Mouse (Mus musculus): ENCODE measurements at regions not wholly inside any gene's neighbourhood (a gene's known extent, or its start where the extent isn't known, plus 50 kb on each side); places are given as distances from the start of the nearest gene placed in this dataset.
"Not testable (repeated sequence)": the region's sequence is repeated elsewhere in the genome, so short reads cannot be mapped to it uniquely, and the experiment has no call there.

DNA sequence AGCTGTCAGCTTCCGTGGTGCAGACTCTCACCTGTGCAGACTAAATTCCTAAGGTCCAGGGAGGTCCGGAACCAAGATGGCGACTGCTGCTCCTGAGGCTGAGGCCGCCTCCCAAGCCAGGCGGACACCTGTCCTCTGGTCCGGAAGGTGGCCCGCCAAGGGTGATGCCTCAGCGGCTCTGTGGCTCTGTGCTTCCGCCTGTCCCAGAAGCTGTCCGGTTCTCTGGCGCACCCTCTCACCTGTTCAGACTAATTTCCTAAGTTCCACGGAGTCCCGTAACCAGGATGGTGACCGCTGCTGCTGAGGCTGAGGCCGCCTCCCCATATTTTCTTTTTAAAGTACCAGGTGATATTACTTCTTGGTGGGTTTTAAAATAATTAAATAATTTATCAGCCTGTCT, 65.4 kb upstream of the B3galnt2 start:
- not testable (repeated sequence) for ATAC-seq (ENCODE audit: poor library complexity, severe bottlenecking)

DNA sequence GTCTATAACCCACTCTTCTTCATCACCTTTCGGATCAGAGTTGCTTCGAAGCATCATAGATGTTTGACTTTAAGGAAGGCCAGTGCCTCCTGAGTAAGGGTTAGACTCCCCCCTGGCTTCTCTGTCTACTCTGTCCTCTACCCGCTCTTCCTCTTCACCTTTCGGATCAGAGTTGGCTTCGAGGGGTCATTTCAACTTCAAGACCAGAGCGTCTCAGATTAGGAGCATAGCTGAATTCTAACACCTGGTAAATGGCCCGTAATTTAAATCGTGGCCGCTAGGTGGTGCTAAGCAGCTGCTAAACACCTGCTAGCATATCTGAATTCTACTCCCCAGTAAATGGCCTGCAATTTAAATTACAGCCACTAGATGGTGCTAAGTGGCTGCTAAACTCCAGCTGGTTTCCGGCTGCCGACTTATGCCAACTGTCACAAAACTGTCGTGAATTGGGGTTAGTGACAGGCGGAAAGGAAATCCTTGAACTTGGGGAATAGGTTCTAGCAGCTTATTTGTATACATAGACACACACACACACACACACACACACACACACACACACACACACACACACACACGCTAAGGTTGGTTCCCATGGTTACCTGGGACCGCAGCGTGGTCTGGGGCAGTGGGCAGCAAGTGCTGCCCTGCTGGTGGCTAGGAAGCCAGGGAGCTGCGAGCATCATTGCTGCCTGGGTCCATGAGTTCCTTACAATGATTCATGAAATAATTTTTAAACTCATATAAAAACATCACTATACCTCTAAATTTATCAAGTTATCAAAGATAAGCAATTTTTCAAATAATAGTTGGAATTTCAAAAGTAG, 64.8 kb upstream of the B3galnt2 start:
- ATAC-seq (ENCODE audit: poor library complexity, severe bottlenecking) = peak; percentile 100

DNA sequence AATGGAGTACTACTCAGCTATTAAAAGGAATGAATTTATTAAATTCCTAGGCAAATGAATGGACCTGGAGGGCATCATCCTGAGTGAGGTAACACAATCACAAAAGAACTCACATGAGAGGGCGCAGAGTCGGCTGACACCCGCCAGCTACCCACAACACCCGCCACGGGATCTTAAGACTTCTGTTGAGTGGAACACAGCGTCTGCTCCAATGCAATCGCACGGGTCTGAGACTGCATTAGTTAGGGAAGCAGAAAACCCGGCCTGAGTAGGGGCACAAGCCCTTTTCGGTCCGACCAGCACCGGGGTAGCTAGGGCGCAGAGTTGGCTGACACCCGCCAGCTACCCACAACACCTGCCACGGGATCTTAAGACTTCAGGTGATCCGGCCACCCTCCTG, 52.1 kb upstream of the B3galnt2 start:
- not testable (repeated sequence) for ATAC-seq (ENCODE audit: poor library complexity, severe bottlenecking)

All from megakaryocyte, adult 5-6 weeks (primary cell).